Mouse (Mus musculus): Measurements from ENCODE around the gene Slc26a8. TPM values are rescaled to one million over a fixed set of nuclear protein-coding genes. Genes with fewer than 3 reads are reported as not detected.

Slc26a8 gene
- polyA plus RNA-seq, 1 experiment from 2014 or later: 1.0 TPM

DNA sequence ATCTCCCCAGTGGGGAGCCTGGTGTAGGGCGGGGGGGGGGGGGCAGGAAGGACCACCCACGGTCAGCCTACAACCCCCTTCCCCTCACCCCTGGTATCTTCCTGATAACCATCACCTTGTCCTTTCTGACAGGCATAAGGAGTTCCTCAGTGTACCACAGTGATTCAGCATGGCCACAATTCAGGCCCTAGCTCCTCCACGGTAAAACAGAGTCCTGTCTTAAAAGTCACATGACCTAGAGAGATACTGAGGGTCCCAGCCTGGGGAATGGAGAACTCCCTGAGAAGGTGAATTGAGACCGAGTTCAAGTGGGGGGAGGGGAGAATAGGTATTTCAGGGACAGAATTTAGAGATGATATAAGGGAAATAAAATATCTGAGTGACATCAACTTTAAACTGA is 2.7 kb downstream of the Slc26a8 start:
- no peak overlapping the region for H3K4me2 ChIP-seq (ENCODE audit: low read depth, low read length, severe bottlenecking)
- no peak for ATAC-seq (replicated peaks; ENCODE audit: low FRiP score)
- no peak overlapping the region for H3K4me3 ChIP-seq (ENCODE audit: low read depth, low read length)
- H3K27ac ChIP-seq (ENCODE audit: low read depth, low read length): no peak overlapping the region
- no peaks in the 10 kb centered on the region for H3K36me3 ChIP-seq (ENCODE audit: control insufficient read depth, insufficient read depth, low read length)
- H3K9ac ChIP-seq (ENCODE audit: low read length): no peak overlapping the region
- no peaks in the 10 kb centered on the region for H3K9me3 ChIP-seq (ENCODE audit: control insufficient read depth, low read length)
- H3K27me3 ChIP-seq (ENCODE audit: control insufficient read depth, insufficient read depth, low read length): peaks cover 9% of the 10 kb centered on the region
- 48% methylated on average over 4 of the region's 4 CpGs for WGBS
- no peak for DNase-seq (ENCODE audit: low spot score)
- H3K4me1 ChIP-seq (replicated peaks; ENCODE audit: control insufficient read depth, insufficient read depth, low read length): peaks cover 9% of the 10 kb centered on the region; the same call in 1 of the 2 replicates

DNA sequence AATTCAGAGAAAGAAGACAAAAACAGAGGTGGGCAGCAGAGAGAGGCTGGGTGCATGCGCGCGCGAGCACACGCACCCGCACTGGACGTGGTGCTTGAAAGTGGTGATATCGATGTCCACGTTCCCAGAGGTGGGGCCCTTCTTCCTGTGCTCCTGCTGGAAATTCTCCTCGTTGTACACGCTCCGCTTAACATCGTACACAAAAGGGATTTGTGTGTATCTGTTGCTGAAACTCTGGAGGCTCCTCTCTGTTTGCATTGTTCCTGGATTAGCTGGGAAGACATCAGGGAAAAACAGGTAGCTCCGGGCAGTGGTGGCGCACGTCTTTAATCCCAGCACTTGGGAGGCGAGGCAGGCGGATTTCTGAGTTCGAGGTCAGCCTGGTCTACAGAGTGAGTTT is 5.4 kb downstream of the Slc26a8 start:
- Histone ChIP-seq H3K4me2 (ENCODE audit: low read depth, low read length, severe bottlenecking) (no peak overlapping the region), H3K9ac (ENCODE audit: low read length) (no peak overlapping the region), H3K9me3 (ENCODE audit: control insufficient read depth, low read length) (no peaks in the 10 kb centered on the region), H3K27me3 (ENCODE audit: control insufficient read depth, insufficient read depth, low read length) (peaks cover 6% of the 10 kb centered on the region), H3K27ac (ENCODE audit: low read depth, low read length) (no peak overlapping the region), H3K36me3 (ENCODE audit: control insufficient read depth, insufficient read depth, low read length) (no peaks in the 10 kb centered on the region), H3K4me3 (ENCODE audit: low read depth, low read length) (no peak overlapping the region), H3K4me1 (replicated peaks; ENCODE audit: control insufficient read depth, insufficient read depth, low read length) (peaks cover 5% of the 10 kb centered on the region; the same call in 1 of the 2 replicates)
- DNase-seq (ENCODE audit: low spot score): no peak
- no peak for ATAC-seq (replicated peaks; ENCODE audit: low FRiP score)
- WGBS: 45% methylated on average over 19 of the region's 19 CpGs

DNA sequence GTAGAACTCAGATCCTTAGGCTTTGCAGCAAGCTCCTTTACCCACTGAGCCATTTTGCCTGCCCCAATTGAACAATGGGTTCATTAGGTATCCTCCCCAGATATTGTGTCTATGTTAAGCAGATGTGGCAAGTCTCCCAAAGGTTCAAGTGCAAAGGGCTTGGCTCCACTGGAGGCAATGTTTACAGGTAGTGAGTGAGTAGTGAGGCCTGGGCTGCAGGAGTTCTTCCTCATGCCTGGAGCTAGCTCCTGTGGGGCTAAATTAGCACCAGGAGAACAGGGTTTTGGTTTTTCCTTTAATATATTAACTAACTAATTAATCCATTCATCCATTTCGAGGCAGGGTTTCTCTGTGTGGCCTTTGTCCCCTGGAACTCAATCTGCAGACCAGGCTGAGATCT is 6.4 kb downstream of the Slc26a8 start:
- Histone ChIP-seq H3K4me3 (ENCODE audit: low read depth, low read length) (no peak overlapping the region), H3K36me3 (ENCODE audit: control insufficient read depth, insufficient read depth, low read length) (no peaks in the 10 kb centered on the region), H3K4me2 (ENCODE audit: low read depth, low read length, severe bottlenecking) (no peak overlapping the region), H3K9me3 (ENCODE audit: control insufficient read depth, low read length) (no peaks in the 10 kb centered on the region), H3K27me3 (ENCODE audit: control insufficient read depth, insufficient read depth, low read length) (no peaks in the 10 kb centered on the region), H3K9ac (ENCODE audit: low read length) (no peak overlapping the region), H3K27ac (ENCODE audit: low read depth, low read length) (no peak overlapping the region), H3K4me1 (replicated peaks; ENCODE audit: control insufficient read depth, insufficient read depth, low read length) (no peaks in the 10 kb centered on the region)
- DNase-seq (ENCODE audit: low spot score) (no peak), ATAC-seq (replicated peaks; ENCODE audit: low FRiP score) (no peak)
- 34% methylated on average over 1 of the region's 1 CpGs for WGBS

DNA sequence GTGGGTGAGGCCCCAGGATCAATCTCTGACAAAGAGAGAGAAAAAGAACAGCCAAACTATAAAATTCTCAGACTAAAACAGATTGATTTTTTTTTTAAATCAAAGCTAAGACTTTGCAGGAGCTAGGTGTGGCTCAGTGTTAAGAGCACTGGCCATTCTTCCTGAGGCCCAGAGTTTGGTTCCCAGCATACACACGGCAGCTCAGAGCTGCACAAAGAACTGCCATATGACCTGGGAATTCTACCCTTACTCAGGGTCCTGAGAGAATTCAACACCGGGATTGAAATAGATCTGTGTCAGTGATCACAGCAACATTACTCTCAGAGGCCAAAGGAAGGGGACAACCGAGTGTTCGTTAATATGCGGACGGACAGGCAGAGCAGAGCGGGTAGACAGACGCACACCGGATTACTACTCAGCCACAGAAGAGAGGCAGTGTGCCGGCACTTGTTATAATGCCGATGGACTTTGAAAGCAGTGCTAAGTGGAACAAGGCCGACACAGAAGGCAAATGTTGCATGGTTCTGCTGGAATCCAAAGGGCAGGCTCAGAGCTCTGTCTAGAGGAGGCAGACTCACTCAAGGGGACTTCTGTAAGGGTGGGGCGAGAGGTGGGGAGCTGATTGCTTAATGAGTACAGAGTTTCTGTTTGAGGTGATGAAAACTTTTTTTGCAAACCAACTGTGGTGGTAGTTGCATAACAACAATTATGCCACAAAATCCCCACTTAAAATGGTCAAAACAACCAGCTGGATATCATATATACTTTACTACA is 7.5 kb downstream of the Slc26a8 start:
- Histone ChIP-seq H3K9me3 (ENCODE audit: control insufficient read depth, low read length) (no peaks in the 10 kb centered on the region), H3K4me2 (ENCODE audit: low read depth, low read length, severe bottlenecking) (no peak overlapping the region), H3K4me3 (ENCODE audit: low read depth, low read length) (no peak overlapping the region), H3K27ac (ENCODE audit: low read depth, low read length) (no peak overlapping the region), H3K27me3 (ENCODE audit: control insufficient read depth, insufficient read depth, low read length) (no peaks in the 10 kb centered on the region), H3K9ac (ENCODE audit: low read length) (no peak overlapping the region), H3K36me3 (ENCODE audit: control insufficient read depth, insufficient read depth, low read length) (no peaks in the 10 kb centered on the region), H3K4me1 (replicated peaks; ENCODE audit: control insufficient read depth, insufficient read depth, low read length) (no peaks in the 10 kb centered on the region)
- ATAC-seq (replicated peaks; ENCODE audit: low FRiP score): no peak
- 80% methylated on average over 13 of the region's 13 CpGs for WGBS
- no peak for DNase-seq (ENCODE audit: low spot score)

DNA sequence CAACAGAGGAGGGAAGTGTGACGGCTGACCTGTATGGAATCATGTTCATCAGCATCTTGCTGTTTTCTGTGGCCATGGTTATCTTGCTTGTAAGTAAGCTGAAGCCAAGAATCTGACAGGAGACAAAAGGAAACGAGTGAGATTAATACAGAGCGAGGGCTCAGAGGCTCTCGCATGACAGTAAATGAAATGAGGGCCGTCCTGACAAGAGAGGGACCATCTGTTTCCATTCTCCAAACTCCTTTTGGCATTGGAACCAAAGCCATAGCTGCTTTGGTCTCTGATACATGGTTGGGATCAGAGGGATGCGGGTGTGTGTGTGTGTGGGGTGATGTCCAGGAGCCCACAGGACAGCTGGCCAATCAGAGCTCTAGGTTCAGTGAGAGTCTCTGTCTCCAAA is 30.5 kb downstream of the Slc26a8 start:
- H3K9ac ChIP-seq (ENCODE audit: low read length): no peak overlapping the region
- H3K9me3 ChIP-seq (ENCODE audit: control insufficient read depth, low read length): no peaks in the 10 kb centered on the region
- H3K36me3 ChIP-seq (ENCODE audit: control insufficient read depth, insufficient read depth, low read length): no peaks in the 10 kb centered on the region
- ATAC-seq (replicated peaks; ENCODE audit: low FRiP score): no peak
- no peak overlapping the region for H3K4me3 ChIP-seq (ENCODE audit: low read depth, low read length)
- DNase-seq (ENCODE audit: low spot score): no peak
- H3K4me1 ChIP-seq (replicated peaks; ENCODE audit: control insufficient read depth, insufficient read depth, low read length): no peaks in the 10 kb centered on the region
- H3K27ac ChIP-seq (ENCODE audit: low read depth, low read length): no peak overlapping the region
- no peak overlapping the region for H3K4me2 ChIP-seq (ENCODE audit: low read depth, low read length, severe bottlenecking)
- H3K27me3 ChIP-seq (ENCODE audit: control insufficient read depth, insufficient read depth, low read length): no peaks in the 10 kb centered on the region
- WGBS: 73% methylated on average over 6 of the region's 6 CpGs

DNA sequence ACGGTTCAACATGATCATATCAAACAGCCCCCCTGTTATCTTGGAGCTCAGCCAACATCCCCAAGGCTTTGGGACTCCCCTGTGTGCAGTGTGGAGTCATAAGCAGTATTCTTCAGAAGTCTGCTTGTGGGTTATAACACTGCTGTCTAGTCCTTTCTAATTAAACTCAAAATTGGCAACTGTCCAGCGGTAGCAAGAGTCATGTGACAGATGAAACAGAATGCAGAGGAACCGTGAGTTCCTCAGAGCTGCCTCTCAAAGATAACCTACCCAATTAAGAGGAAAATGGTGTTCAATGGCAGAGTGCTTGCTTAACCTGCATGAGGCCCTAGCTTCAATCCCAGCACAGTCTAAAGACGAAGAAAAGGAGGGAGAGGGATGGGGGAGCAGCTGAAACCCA is 32.1 kb downstream of the Slc26a8 start:
- H3K9ac ChIP-seq (ENCODE audit: low read length): no peak overlapping the region; the same call in 1 of the 2 replicates
- no peak overlapping the region for H3K4me3 ChIP-seq (ENCODE audit: low read depth, low read length)
- peak overlapping the region; percentile 66; the same call in 1 of the 2 replicates for H3K27ac ChIP-seq (ENCODE audit: low read depth, low read length)
- WGBS: 36% methylated on average over 4 of the region's 4 CpGs
- no peaks in the 10 kb centered on the region for H3K4me1 ChIP-seq (replicated peaks; ENCODE audit: control insufficient read depth, insufficient read depth, low read length)
- no peaks in the 10 kb centered on the region for H3K27me3 ChIP-seq (ENCODE audit: control insufficient read depth, insufficient read depth, low read length)
- no peaks in the 10 kb centered on the region for H3K36me3 ChIP-seq (ENCODE audit: control insufficient read depth, insufficient read depth, low read length)
- peak; percentile 78; the same call in 1 of the 2 replicates for ATAC-seq (replicated peaks; ENCODE audit: low FRiP score)
- no peak overlapping the region for H3K4me2 ChIP-seq (ENCODE audit: low read depth, low read length, severe bottlenecking)
- DNase-seq (ENCODE audit: low spot score): peak; percentile 54
- no peaks in the 10 kb centered on the region for H3K9me3 ChIP-seq (ENCODE audit: control insufficient read depth, low read length)

DNA sequence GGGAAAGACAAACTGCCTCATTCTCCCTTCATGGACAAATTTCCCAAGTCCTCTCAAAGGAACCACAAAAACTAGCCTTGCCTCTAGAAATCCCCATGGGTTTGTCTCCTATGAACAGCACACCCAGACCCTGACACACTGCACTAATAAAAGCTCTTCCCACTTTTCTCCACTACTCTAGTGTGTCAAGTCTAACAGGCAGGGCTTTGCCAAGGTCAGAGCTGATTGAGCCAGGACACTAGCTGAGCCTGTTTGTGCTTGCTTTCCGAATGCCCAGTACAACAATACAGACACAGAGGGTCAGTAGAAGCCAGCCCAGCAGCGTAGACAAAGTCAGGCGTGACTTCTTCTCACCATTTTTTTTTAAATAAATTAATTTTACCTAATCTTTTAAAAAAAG is 39.8 kb downstream of the Slc26a8 start:
- no peak for DNase-seq (ENCODE audit: low spot score)
- H3K27me3 ChIP-seq (ENCODE audit: control insufficient read depth, insufficient read depth, low read length): no peaks in the 10 kb centered on the region
- no peak overlapping the region for H3K4me3 ChIP-seq (ENCODE audit: low read depth, low read length)
- H3K4me2 ChIP-seq (ENCODE audit: low read depth, low read length, severe bottlenecking): no peak overlapping the region
- H3K9me3 ChIP-seq (ENCODE audit: control insufficient read depth, low read length): no peaks in the 10 kb centered on the region
- no peak for ATAC-seq (replicated peaks; ENCODE audit: low FRiP score)
- 72% methylated on average over 3 of the region's 3 CpGs for WGBS
- no peak overlapping the region for H3K27ac ChIP-seq (ENCODE audit: low read depth, low read length)
- no peaks in the 10 kb centered on the region for H3K4me1 ChIP-seq (replicated peaks; ENCODE audit: control insufficient read depth, insufficient read depth, low read length)
- no peak overlapping the region for H3K9ac ChIP-seq (ENCODE audit: low read length)
- H3K36me3 ChIP-seq (ENCODE audit: control insufficient read depth, insufficient read depth, low read length): no peaks in the 10 kb centered on the region

DNA sequence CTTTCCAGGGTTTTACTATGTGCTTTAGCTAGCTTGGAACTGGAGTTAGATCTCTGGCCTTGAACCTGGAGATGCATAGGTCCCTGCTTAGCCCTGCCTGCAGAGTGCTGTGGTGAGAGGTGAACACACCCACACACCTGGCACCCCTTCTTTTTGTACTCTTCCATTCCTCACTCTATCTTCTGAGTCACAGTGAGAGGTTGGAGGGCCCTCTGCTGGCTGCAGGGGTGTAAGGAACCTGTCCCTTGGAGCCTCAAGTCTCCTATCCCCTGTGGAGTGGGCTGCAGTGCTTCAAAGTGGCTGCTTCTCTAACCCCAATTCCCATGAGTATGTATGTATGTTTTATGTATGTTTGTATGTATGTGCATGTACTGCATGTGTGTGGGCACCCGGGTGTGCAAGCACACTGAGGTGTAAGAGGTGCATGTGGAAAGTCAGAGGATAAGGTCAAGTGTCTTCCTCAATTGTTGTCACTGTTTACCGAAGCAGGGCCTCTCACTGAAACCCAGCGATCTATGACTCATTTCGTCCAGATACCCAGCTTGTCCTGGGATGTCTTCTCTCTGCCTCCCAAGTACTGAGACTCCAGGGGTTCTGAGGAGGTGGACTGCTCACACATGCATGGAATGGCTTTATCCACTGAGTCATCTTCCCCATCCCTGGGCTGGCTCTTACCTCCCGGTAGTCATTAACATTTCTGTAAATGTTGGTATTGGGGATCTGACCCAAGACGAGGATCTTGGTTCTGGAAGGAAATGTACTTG is 41.2 kb downstream of the Slc26a8 start:
- H3K9ac ChIP-seq (ENCODE audit: low read length): no peak overlapping the region
- H3K27me3 ChIP-seq (ENCODE audit: control insufficient read depth, insufficient read depth, low read length): no peaks in the 10 kb centered on the region
- no peaks in the 10 kb centered on the region for H3K36me3 ChIP-seq (ENCODE audit: control insufficient read depth, insufficient read depth, low read length)
- H3K9me3 ChIP-seq (ENCODE audit: control insufficient read depth, low read length): no peaks in the 10 kb centered on the region
- WGBS: 53% methylated on average over 6 of the region's 6 CpGs
- no peak overlapping the region for H3K4me3 ChIP-seq (ENCODE audit: low read depth, low read length)
- H3K4me1 ChIP-seq (replicated peaks; ENCODE audit: control insufficient read depth, insufficient read depth, low read length): no peaks in the 10 kb centered on the region
- no peak overlapping the region for H3K27ac ChIP-seq (ENCODE audit: low read depth, low read length)
- no peak overlapping the region for H3K4me2 ChIP-seq (ENCODE audit: low read depth, low read length, severe bottlenecking)
- DNase-seq (ENCODE audit: low spot score) (peak; percentile 65), ATAC-seq (replicated peaks; ENCODE audit: low FRiP score) (no peak)

All from forebrain, embryonic 11.5 days (tissue).